Mouse (Mus musculus) cortical plate, adult 2 months (tissue): ENCODE data around the gene Cnot2.

ENCODE experiments used
- CTCF ChIP-seq: fragments of 200-500 bp; IDR thresholded peaks from 2 replicates; pipeline ENCODE4 v1.5.1; 2011; ENCODE audit warnings: mild to moderate bottlenecking, control low read depth, low read length; ENCODE audit not compliant: insufficient read depth; ENCODE audit errors: extremely low read depth
- POLR2A ChIP-seq: fragments of 200-500 bp; IDR thresholded peaks from 2 replicates; pipeline ENCODE4 v1.6.1; 2011; ENCODE audit warnings: mild to moderate bottlenecking, low read length, control low read depth; ENCODE audit not compliant: insufficient read depth; ENCODE audit errors: extremely low read depth

DNA sequence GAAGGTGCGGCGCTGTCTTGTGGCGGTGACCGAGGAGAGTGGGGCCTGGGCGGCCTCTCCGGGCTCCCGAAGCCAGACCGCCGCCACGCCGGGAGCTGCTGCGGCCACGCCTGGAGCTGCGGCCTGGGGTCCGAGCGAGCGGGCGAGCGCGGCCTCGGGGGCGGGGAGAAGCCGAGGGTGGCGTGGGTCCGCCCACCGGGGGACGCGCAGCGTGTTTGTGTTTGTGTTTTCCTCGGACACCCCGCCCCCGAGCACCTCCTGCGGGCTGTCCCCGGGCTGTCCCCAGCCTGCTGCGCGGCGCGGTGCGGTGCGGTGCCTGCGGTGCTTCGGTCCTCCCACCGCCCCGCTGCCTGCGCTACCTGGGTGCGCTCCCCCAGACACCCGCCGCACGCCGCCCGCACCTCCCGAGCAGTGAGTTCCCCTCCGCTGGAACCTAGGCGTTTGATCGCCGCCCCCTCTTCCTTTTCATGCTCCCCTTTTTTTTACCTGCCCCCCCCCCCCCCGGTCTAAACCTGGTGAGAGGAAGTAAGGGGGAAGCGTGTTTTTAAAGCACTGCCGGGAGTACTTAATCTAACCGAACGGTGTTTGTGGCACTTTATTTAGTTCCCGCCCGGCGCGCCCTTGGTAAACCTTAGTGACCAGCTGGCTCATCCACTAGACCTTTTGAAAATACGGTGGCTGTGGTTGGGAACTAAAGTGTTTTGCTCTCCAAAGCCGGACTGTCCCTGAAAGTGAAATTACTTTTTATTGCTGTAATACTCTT lies 589 bp upstream of the Cnot2 start:
- no peak for TF ChIP-seq CTCF
- TF ChIP-seq POLR2A: no peak
